Mouse (Mus musculus) neural tube, embryonic 11.5 days (tissue): Measurements from ENCODE around the gene Cers5. TPM values are rescaled to one million over a fixed set of nuclear protein-coding genes. Genes with fewer than 3 reads are reported as not detected.

Source experiments
- ATAC-seq: fragments of 200-750 bp; cut with Nextera tagmentation; 2 replicates; pipeline ENCODE4 v1.8.0; 2017; ENCODE audit warnings: moderate number of reproducible peaks, mild to moderate bottlenecking, moderate TSS enrichment, moderate library complexity; ENCODE audit not compliant: insufficient read depth, low FRiP score, low TSS enrichment
- DNase-seq: peaks from one replicate; pipeline ENCODE4 v3.0.0-alpha.2; 2015; ENCODE audit warnings: low spot score
- H3K27ac ChIP-seq: fragments of 300-500 bp; sonication (generic); 2 replicates; pipeline ENCODE4 v1.5.1; 2014; ENCODE audit warnings: low read depth, mild to moderate bottlenecking, low read length
- H3K27me3 ChIP-seq: fragments of 300-500 bp; sonication (generic); 2 replicates; pipeline ENCODE4 v1.6.1; 2014; ENCODE audit warnings: mild to moderate bottlenecking, low read length, mixed read lengths; ENCODE audit not compliant: control insufficient read depth, insufficient read depth
- H3K36me3 ChIP-seq: fragments of 300-500 bp; sonication (generic); 2 replicates; pipeline ENCODE4 v1.6.1; 2014; ENCODE audit warnings: mild to moderate bottlenecking, low read length, moderate library complexity, mixed read lengths; ENCODE audit not compliant: control insufficient read depth, insufficient read depth
- H3K4me1 ChIP-seq: fragments of 300-500 bp; sonication (generic); 2 replicates; pipeline ENCODE4 v1.6.1; 2014; ENCODE audit warnings: low read length, mixed read lengths; ENCODE audit not compliant: control insufficient read depth, insufficient read depth
- H3K4me2 ChIP-seq: fragments of 300-500 bp; sonication (generic); 2 replicates; pipeline ENCODE4 v1.6.1; 2014; ENCODE audit warnings: low read depth, mild to moderate bottlenecking, moderate library complexity
- H3K4me3 ChIP-seq: fragments of 300-500 bp; sonication (generic); 2 replicates; pipeline ENCODE4 v1.5.1; 2014; ENCODE audit warnings: low read depth, low read length
- H3K9ac ChIP-seq: fragments of 300-500 bp; sonication (generic); 2 replicates; pipeline ENCODE4 v1.6.1; 2014; ENCODE audit warnings: mild to moderate bottlenecking, low read length
- H3K9me3 ChIP-seq: fragments of 300-500 bp; sonication (generic); 2 replicates; pipeline ENCODE4 v1.6.1; 2016; ENCODE audit warnings: low read length; ENCODE audit not compliant: control insufficient read depth
- WGBS: fragments of 180-500 bp; shearing (Covaris S2); extraction: QIAGEN DNeasy Blood & Tissue Kit; methylation state at CpG from one replicate; pipeline ENCODE4 v1.1.7; 2014; 5-methylcytosine and 5-hydroxymethylcytosine counted together
- polyA plus RNA-seq: library from polyadenylated mRNA; unstranded; fragments of >200 nt; fragmentation: Nextera tagmentation; extraction: Ambion mirVana; gene quantifications from 2 replicates; pipeline ENCODE4 v1.2.1, GENCODE M21; 2014

The Cers5 gene
- polyA plus RNA-seq, 1 experiment from 2014 or later, result 69.7 TPM

DNA sequence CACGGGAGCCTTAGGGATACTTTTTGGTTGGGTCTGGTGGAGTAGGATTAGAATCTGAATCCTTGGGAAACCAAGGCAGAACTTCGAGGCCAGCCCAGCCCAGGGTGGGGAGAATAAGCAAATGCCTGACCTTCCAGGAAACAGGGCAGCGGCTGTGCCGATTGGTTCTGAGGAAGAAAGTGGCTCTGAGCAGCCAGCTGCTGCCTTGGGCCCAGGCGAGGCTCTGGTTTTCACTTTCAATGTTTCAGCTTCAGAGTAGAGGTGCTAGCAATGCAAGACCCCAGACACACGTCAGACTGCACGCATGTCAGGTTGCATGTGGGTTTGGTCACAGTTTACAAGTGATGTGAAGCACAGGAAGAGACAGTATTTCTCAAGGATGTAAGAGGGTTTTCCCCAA, 39.4 kb upstream of the Cers5 start:
- H3K27ac ChIP-seq, result no peak overlapping the region
- no peaks in the 10 kb centered on the region for H3K9me3 ChIP-seq
- WGBS, result 76% methylated on average over 7 of the region's 7 CpGs

GRCm38 (mm10) chr15:99807776-99808735, 35.4 kb upstream of the Cers5 start:
- ATAC-seq (peak; percentile 69; the same call in 1 of the 2 replicates), DNase-seq (peak; percentile 42)
- Histone ChIP-seq H3K4me3 (no peak overlapping the region), H3K4me2 (no peak overlapping the region), H3K27ac (peak overlapping the region; percentile 70; the same call in 1 of the 2 replicates), H3K27me3 (no peaks in the 10 kb centered on the region), H3K4me1 (peaks cover 6% of the 10 kb centered on the region; the same call in 1 of the 2 replicates), H3K9me3 (no peaks in the 10 kb centered on the region), H3K36me3 (no peaks in the 10 kb centered on the region; the same call in 1 of the 2 replicates), H3K9ac (no peak overlapping the region; the same call in 1 of the 2 replicates)
- WGBS, result 35% methylated on average over 21 of the region's 21 CpGs

More for the DNA sequence above, 39.4 kb upstream of the Cers5 start:
- Histone ChIP-seq H3K9ac (no peak overlapping the region), H3K36me3 (no peaks in the 10 kb centered on the region; the same call in 1 of the 2 replicates), H3K4me2 (no peak overlapping the region), H3K4me3 (no peak overlapping the region), H3K27me3 (no peaks in the 10 kb centered on the region), H3K4me1 (peaks cover 4% of the 10 kb centered on the region; the same call in 1 of the 2 replicates)
- no peak for DNase-seq
- ATAC-seq, result no peak

- H3K9ac ChIP-seq, result no peak overlapping the region
- H3K27ac ChIP-seq, result no peak overlapping the region
- peaks cover 6% of the 10 kb centered on the region; the same call in 1 of the 2 replicates for H3K4me1 ChIP-seq
- DNase-seq (peak; percentile 39), ATAC-seq (no peak)
- no peaks in the 10 kb centered on the region for H3K9me3 ChIP-seq
- H3K4me2 ChIP-seq, result no peak overlapping the region
- 17% methylated on average over 7 of the region's 7 CpGs for WGBS
- H3K36me3 ChIP-seq, result no peaks in the 10 kb centered on the region; the same call in 1 of the 2 replicates
- H3K27me3 ChIP-seq, result no peaks in the 10 kb centered on the region
- H3K4me3 ChIP-seq, result no peak overlapping the region
These were observed 33.5 kb upstream of the Cers5 start for GRCm38 (mm10) chr15:99806171-99806570.

GRCm38 (mm10) chr15:99805673-99806072, 33.0 kb upstream of the Cers5 start:
- ATAC-seq, result no peak
- H3K4me2 ChIP-seq, result no peak overlapping the region

DNA sequence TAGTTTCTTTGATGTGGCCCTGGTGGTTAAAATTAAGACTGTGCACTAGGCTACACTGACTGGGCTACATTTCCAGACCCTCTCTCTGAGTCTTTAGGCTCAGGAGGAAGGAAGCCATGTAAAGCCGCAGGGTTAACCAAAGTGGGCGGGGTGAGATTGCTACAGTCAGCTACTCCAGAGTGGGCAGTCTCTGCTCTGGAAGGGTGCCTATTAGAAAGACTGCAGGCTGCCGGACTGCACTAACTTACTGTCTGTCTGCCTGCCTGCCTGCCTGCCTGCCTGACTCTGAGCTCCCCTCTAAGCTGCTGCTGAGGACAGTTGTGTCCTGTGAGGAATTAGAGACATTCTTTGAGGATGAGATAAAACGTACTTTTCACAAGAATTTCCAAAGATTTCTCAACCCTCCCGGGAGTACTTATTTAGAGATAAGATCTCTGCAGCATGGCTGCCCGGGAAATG, 30.5 kb upstream of the Cers5 start:
- Histone ChIP-seq H3K27ac (no peak overlapping the region), H3K9me3 (no peaks in the 10 kb centered on the region), H3K9ac (no peak overlapping the region), H3K4me1 (peaks cover 5% of the 10 kb centered on the region; the same call in 1 of the 2 replicates), H3K4me2 (no peak overlapping the region), H3K36me3 (no peaks in the 10 kb centered on the region; the same call in 1 of the 2 replicates), H3K4me3 (no peak overlapping the region), H3K27me3 (no peaks in the 10 kb centered on the region)
- ATAC-seq (no peak), DNase-seq (no peak)
- 42% methylated on average over 6 of the region's 6 CpGs for WGBS

More at GRCm38 (mm10) chr15:99805673-99806072, 33.0 kb upstream of the Cers5 start:
- Histone ChIP-seq H3K9me3 (no peaks in the 10 kb centered on the region), H3K9ac (no peak overlapping the region), H3K27ac (no peak overlapping the region), H3K4me1 (peaks cover 6% of the 10 kb centered on the region; the same call in 1 of the 2 replicates), H3K4me3 (no peak overlapping the region), H3K36me3 (no peaks in the 10 kb centered on the region; the same call in 1 of the 2 replicates), H3K27me3 (no peaks in the 10 kb centered on the region)
- WGBS, result 92% methylated on average over 4 of the region's 4 CpGs
- DNase-seq, result no peak

DNA sequence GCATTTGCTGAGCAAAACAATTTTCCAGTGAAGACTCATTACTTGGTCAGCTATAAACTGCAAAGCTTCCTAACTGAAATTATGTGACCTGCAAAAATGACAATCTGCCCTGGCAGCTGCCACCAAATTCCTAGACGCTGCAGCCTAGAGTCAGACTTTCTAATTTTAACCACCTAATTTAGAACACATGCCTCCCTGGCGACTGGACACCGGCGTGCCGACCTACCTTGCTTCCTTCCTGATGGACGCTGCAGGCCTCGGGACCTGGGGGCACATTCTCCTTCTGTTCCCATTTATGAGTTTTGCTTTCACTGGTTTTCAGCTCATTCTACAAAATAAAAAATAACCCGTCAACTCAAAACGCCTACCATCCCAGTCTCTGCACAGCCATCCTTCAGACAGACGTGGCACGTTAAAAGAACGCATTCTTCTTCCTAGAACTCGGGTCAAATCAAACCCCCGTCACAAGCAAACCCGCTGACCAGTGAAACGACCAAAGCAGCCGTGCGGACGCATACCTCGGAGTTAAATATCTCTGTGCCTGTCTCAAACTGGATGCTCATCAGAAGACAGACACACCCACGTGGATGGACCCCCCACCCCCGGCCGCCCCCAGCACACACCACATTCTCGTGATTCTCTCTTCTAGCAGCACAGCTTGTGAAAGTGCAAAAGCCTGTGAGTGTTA, 29.3 kb upstream of the Cers5 start:
- Histone ChIP-seq H3K4me1 (peaks cover 3% of the 10 kb centered on the region; the same call in 1 of the 2 replicates), H3K36me3 (no peaks in the 10 kb centered on the region; the same call in 1 of the 2 replicates), H3K4me3 (no peak overlapping the region), H3K9ac (no peak overlapping the region), H3K4me2 (no peak overlapping the region), H3K9me3 (no peaks in the 10 kb centered on the region), H3K27ac (no peak overlapping the region), H3K27me3 (no peaks in the 10 kb centered on the region)
- ATAC-seq (no peak), DNase-seq (no peak)
- WGBS, result 37% methylated on average over 24 of the region's 24 CpGs

DNA sequence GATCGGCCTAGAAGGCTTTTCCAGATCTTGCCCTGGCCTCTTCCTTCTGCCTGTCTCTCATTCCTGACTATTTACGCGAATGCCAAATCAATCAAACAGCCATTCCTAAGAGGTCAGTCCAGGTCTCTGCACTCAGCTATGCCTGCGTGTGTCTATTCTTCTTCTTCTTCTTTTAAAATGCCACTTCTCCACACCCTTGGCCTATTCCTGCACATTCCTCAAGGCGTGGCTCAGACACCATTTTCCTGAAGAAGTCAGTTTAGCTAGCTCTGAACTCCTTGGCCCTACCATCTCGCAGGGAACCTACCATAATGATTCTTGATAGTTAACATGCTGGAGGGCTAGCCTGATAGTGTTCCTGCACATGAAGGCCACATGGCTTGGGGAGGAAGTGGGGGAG, 27.0 kb upstream of the Cers5 start:
- DNase-seq (no peak), ATAC-seq (no peak)
- Histone ChIP-seq H3K4me1 (no peaks in the 10 kb centered on the region), H3K4me3 (no peak overlapping the region), H3K36me3 (no peaks in the 10 kb centered on the region), H3K9ac (no peak overlapping the region), H3K9me3 (no peaks in the 10 kb centered on the region), H3K27me3 (no peaks in the 10 kb centered on the region), H3K27ac (no peak overlapping the region), H3K4me2 (no peak overlapping the region)
- 77% methylated on average over 6 of the region's 6 CpGs for WGBS

DNA sequence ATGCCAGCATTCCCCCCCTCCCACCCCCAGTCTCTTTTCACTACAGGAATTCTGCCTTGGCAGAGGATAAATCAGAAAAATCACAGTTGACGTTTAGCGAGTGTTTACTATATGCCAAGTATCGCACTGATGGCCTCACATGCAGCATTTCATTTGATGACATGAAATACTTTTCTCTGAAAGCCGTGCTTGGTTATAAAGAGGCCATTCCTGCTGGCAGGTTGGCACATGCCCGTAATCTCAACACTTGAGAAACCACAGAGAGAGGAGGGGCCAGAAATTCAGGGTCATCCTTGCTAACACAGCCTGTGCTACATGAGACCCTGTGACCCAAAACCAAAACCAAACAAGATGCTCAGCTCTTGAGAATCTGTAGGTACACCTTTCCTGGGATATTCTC, 25.2 kb upstream of the Cers5 start:
- H3K4me1 ChIP-seq, result no peaks in the 10 kb centered on the region
- no peaks in the 10 kb centered on the region for H3K9me3 ChIP-seq
- DNase-seq (no peak), ATAC-seq (no peak)
- no peak overlapping the region for H3K4me2 ChIP-seq
- 0 out of 2 replicates have a peak, but pooled peaks cover 2% of the 10 kb centered on the region for H3K36me3 ChIP-seq
- H3K4me3 ChIP-seq, result no peak overlapping the region
- 91% methylated on average over 5 of the region's 5 CpGs for WGBS
- no peak overlapping the region for H3K27ac ChIP-seq
- no peaks in the 10 kb centered on the region for H3K27me3 ChIP-seq
- H3K9ac ChIP-seq, result no peak overlapping the region
